Mouse (Mus musculus) brain, embryonic 14.5 days (tissue): Measurements from ENCODE around the gene Cx3cl1.

Experiments
- CTCF ChIP-seq: fragments of 200-500 bp; IDR thresholded peaks from 2 replicates; pipeline ENCODE4 v1.5.1; 2012; ENCODE audit warnings: inconsistent platforms, mild to moderate bottlenecking, moderate library complexity, borderline replicate concordance; ENCODE audit not compliant: insufficient read depth, insufficient read length; ENCODE audit errors: extremely low read depth
- POLR2A ChIP-seq: fragments of 200-500 bp; IDR thresholded peaks from 2 replicates; pipeline ENCODE4 v1.6.1; 2012; ENCODE audit warnings: mild to moderate bottlenecking, inconsistent platforms, borderline replicate concordance; ENCODE audit not compliant: poor library complexity, insufficient read depth, insufficient read length, severe bottlenecking; ENCODE audit errors: extremely low read depth

- TF ChIP-seq CTCF: peak; percentile 67
- no peak for TF ChIP-seq POLR2A
Measured at GRCm38 (mm10) chr8:94812645-94813098, 40.9 kb downstream of the Cx3cl1 start.
